Mouse (Mus musculus): ENCODE results near the gene Vps13a. TPM values are rescaled to one million over a fixed set of nuclear protein-coding genes. Genes with fewer than 3 reads are reported as not detected.
"Not testable (repeated sequence)": the region's sequence is repeated elsewhere in the genome, so short reads cannot be mapped to it uniquely, and the experiment has no call there.

Gene Vps13a
- polyA plus RNA-seq, 1 experiment from 2014 or later, result 40.1 TPM

DNA sequence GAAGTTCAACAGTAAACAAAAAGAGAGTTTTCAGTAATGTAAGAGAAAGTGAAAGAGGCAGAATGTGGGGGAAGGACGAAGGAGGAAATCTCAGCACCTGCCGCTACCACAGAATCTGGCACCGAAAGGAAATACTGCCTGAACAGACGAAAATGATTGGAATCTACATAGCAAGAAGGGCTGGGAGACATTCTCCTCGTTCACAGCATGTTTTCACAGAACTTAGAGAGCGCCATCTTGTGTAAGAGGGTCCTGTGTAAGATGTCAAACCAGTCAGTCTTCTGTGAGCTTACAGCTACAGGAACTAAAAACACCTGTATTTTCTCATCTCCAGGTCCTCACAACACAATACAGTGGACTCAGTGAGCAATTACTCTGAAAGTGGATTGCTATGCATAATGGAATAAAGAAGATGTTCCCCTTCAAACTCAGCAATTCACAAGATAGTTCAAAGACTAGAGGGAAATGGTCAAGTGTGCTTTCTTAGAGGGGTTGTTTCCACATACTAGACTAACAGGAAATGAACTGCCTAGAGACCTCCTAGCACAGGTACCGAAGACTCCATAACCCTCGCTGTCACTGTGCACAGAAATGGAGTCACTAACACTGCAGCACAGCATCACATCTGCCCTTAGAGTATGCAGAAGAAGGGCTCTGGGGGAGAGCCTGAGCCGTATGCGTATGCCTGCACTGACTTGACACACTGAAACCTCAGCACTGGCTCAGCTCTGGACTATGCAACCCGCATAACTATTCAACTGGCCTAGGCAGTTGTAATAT, 7.3 kb downstream of the Vps13a start:
- TF ChIP-seq CTCF (IDR thresholded peaks at IDR 0.05), result peak; percentile 48
- in situ Hi-C loops (cut with MboI; ENCODE audit: low pct_unique_long_range_greater_than_20kb), result no loop called here
- CTCF ChIA-PET, result interaction anchor here (1.0 to 1.6 kb wide), 3 partner anchors 9 to 17 kb away, joined by 3 to 4 read pairs (median 3); no protein-coding TSS in a partner anchor
- POLR2A ChIA-PET, result interaction anchor here (1.2 kb wide), 1 partner anchor 27 kb away, joined by 3 read pairs; no protein-coding TSS in a partner anchor
- no peaks in the 10 kb centered on the region for H3K27me3 ChIP-seq
- ATAC-seq (no peak), DNase-seq (ENCODE audit: low read depth, low spot score) (no peak)

- no peaks in the 10 kb centered on the region for H3K27me3 ChIP-seq
- no peak for TF ChIP-seq CTCF (IDR thresholded peaks at IDR 0.05)
- ChIA-PET POLR2A (no interaction called here), CTCF (interaction anchor here (1.0 kb wide), 1 partner anchor 16 kb away, joined by 3 read pairs; no protein-coding TSS in a partner anchor)
- no peak for DNase-seq (ENCODE audit: low read depth, low spot score)
- ATAC-seq, result peak; percentile 62
- in situ Hi-C loops (cut with MboI; ENCODE audit: low pct_unique_long_range_greater_than_20kb), result no loop called here
Observed at GRCm38 (mm10) chr19:16767407-16767806, 13.3 kb downstream of the Vps13a start.

GRCm38 (mm10) chr19:16757439-16757838, 23.3 kb downstream of the Vps13a start:
- ChIA-PET CTCF (interaction anchor here (1.1 to 1.6 kb wide), 3 partner anchors 9 to 22 kb away, joined by 3 read pairs; no protein-coding TSS in a partner anchor), POLR2A (interaction anchor here (0.6 kb wide), 1 partner anchor 254 kb away, joined by 3 read pairs; no protein-coding TSS in a partner anchor)
- ATAC-seq; H3K27me3 ChIP-seq; in situ Hi-C loops (cut with MboI; ENCODE audit: low pct_unique_long_range_greater_than_20kb); DNase-seq (ENCODE audit: low read depth, low spot score): not testable (repeated sequence)

DNA sequence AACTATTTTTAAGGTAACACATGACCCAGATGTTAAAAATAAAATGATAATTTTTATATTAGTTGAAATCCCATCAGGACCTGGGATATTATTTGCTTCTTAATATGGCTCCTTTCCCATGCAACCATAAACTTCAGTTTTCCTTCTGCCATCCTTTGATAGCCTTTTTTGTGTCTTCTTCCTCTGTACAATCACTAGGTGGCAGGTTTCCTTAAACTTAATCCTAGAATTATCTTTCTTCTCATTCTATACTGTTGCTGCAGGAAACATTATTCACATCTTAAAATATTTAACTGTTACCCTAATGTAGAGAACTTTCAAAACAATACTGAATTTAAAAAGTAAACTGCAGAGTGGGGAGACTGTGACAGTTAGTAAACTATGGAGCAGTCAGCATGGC, 24.9 kb downstream of the Vps13a start:
- no peaks in the 10 kb centered on the region for H3K27me3 ChIP-seq
- ATAC-seq (no peak), DNase-seq (ENCODE audit: low read depth, low spot score) (no peak)
- TF ChIP-seq CTCF (IDR thresholded peaks at IDR 0.05), result peak; percentile 28
- ChIA-PET CTCF (interaction anchor here (0.8 to 1.6 kb wide), 4 partner anchors 10 to 26 kb away, joined by 3 to 4 read pairs (median 4); no protein-coding TSS in a partner anchor), POLR2A (no interaction called here)
- in situ Hi-C loops (cut with MboI; ENCODE audit: low pct_unique_long_range_greater_than_20kb), result no loop called here

DNA sequence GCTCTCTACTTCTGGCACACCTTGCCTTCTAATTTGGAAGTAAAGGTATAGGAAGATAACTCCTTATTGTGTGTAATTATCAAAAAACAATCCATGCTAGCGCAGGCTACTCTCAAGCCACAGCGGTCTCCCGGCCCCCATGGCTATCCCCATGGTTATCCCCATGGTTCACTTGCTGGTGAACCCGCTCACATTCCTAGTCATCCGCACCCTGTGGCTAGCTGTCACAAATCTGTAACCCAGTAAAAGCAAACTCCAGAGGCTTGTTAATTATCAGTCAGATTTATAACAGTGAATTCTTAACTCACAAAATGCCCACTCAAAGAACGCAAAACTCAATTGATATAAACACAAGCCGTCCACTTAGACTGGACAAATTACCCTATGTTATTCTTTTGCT, 25.5 kb downstream of the Vps13a start:
- ATAC-seq (no peak), DNase-seq (ENCODE audit: low read depth, low spot score) (no peak)
- ChIA-PET POLR2A (no interaction called here), CTCF (interaction anchor here (0.8 to 1.2 kb wide), 3 partner anchors 10 to 26 kb away, joined by 3 to 4 read pairs (median 4); no protein-coding TSS in a partner anchor)
- no peak for TF ChIP-seq CTCF (IDR thresholded peaks at IDR 0.05)
- in situ Hi-C loops (cut with MboI; ENCODE audit: low pct_unique_long_range_greater_than_20kb), result no loop called here
- no peaks in the 10 kb centered on the region for H3K27me3 ChIP-seq

DNA sequence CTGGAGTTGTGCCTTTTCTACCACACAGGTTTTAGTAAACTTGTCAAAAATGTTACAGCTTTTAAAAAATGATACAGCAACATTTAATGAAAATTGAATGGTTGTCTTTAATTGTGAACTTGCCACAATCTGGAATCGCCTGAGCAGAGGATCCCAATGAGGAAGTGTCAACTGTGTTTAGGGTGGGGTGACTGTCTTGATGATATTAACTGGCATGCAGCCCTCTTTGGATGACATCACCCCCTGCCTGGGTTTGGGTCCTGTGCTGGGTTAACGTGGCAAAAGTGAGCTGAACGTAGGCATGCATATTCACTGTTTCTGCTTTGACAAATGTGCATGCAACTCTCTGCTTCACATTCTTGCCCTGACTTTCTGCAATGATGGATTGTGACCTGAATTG, 27.6 kb downstream of the Vps13a start:
- TF ChIP-seq CTCF (IDR thresholded peaks at IDR 0.05), result no peak
- ATAC-seq (no peak), DNase-seq (ENCODE audit: low read depth, low spot score) (no peak)
- in situ Hi-C loops (cut with MboI; ENCODE audit: low pct_unique_long_range_greater_than_20kb), result no loop called here
- H3K27me3 ChIP-seq, result no peaks in the 10 kb centered on the region
- ChIA-PET CTCF (interaction anchor here (0.7 to 1.6 kb wide), 3 partner anchors 12 to 28 kb away, joined by 3 to 4 read pairs (median 3); partner anchors contain the start of gene Vps13a), POLR2A (interaction anchor here (0.8 kb wide), 1 partner anchor 18 kb away, joined by 3 read pairs; no protein-coding TSS in a partner anchor)

DNA sequence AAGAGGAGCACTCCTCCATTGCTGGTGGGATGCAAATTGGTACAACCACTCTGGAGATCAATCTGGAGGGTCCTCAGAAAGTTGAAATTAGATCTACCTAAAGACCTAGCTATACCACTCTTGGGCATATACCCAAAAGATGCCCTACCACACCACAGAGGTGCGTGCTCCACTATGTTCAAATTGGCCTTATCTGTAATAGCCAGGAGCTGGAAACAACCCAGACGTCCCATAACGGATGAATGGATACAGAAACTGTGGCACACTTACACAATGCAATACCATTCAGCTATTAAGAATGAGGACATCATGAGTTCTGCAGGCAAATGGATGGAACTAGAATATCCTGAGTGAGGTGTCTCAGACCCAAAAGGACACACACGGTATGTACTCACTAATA, 43.9 kb downstream of the Vps13a start:
- DNase-seq (ENCODE audit: low read depth, low spot score), result no peak
- TF ChIP-seq CTCF (IDR thresholded peaks at IDR 0.05), result no peak
- in situ Hi-C loops (cut with MboI; ENCODE audit: low pct_unique_long_range_greater_than_20kb), result no loop called here
- H3K27me3 ChIP-seq, result no peaks in the 10 kb centered on the region
- ChIA-PET POLR2A (no interaction called here), CTCF (interaction anchor here (1.0 kb wide), 1 partner anchor 9 kb away, joined by 4 read pairs; no protein-coding TSS in a partner anchor)
- no peak for ATAC-seq

DNA sequence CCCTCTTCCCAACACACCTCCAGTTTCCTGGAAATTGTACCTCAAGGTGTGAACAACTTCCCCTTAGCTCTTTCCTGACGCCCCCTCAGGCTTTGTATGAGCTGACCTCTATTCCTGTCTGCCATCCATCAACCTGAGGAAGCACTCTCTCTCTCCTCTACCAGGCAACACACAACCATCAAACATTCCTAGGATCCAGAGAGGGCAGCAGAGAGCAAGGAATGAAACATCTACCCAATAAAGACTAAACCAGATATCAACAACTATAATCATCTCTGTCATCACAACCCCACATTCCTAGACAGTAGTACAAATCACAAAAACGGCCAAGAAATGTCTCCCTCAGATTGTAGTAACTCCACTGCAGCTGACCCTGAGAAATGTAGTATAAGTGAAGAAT, 52.0 kb downstream of the Vps13a start:
- in situ Hi-C loops (cut with MboI; ENCODE audit: low pct_unique_long_range_greater_than_20kb), result no loop called here
- ChIA-PET CTCF (interaction anchor here (0.9 to 2.4 kb wide), 3 partner anchors 8 to 14 kb away, joined by 4 to 9 read pairs (median 5); no protein-coding TSS in a partner anchor), POLR2A (no interaction called here)
- DNase-seq (ENCODE audit: low read depth, low spot score), result no peak
- ATAC-seq, result no peak
- no peaks in the 10 kb centered on the region for H3K27me3 ChIP-seq
- peak; percentile 58 for TF ChIP-seq CTCF (IDR thresholded peaks at IDR 0.05)

GRCm38 (mm10) chr19:16715249-16715648, 65.5 kb downstream of the Vps13a start:
- in situ Hi-C loops (cut with MboI; ENCODE audit: low pct_unique_long_range_greater_than_20kb), result no loop called here
- ChIA-PET POLR2A (no interaction called here), CTCF (interaction anchor here (1.1 to 1.2 kb wide), 3 partner anchors 8 to 23 kb away, joined by 3 to 4 read pairs (median 3); no protein-coding TSS in a partner anchor)
- DNase-seq (ENCODE audit: low read depth, low spot score), result no peak
- no peaks in the 10 kb centered on the region for H3K27me3 ChIP-seq
- no peak for TF ChIP-seq CTCF (IDR thresholded peaks at IDR 0.05)
- ATAC-seq, result no peak

DNA sequence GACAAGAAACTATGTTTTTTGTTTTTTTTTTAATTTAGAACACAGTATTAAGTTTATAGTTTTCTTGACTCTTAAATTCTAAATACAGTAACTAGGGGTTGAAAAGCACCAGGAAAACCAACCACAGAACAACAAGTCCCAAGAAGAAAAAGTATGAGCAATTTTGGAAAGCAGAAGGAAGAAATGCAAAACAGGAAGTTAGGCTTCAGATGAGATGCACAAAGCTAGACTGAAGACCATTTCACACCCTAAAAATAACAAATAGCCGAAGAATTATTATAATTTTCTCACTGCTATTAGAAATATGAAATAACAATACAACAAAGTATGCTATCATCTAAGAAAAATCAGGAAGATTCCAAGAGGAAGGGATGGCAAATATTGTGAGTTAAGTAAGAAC, 78.9 kb downstream of the Vps13a start:
- no peaks in the 10 kb centered on the region for H3K27me3 ChIP-seq
- POLR2A ChIA-PET, result no interaction called here
- in situ Hi-C loops (cut with MboI; ENCODE audit: low pct_unique_long_range_greater_than_20kb), result no loop called here
- CTCF ChIA-PET, result interaction anchor here (0.7 to 1.2 kb wide), 3 partner anchors 12 to 19 kb away, joined by 3 read pairs; no protein-coding TSS in a partner anchor
- no peak for ATAC-seq
- DNase-seq (ENCODE audit: low read depth, low spot score), result no peak
- no peak for TF ChIP-seq CTCF (IDR thresholded peaks at IDR 0.05)

DNA sequence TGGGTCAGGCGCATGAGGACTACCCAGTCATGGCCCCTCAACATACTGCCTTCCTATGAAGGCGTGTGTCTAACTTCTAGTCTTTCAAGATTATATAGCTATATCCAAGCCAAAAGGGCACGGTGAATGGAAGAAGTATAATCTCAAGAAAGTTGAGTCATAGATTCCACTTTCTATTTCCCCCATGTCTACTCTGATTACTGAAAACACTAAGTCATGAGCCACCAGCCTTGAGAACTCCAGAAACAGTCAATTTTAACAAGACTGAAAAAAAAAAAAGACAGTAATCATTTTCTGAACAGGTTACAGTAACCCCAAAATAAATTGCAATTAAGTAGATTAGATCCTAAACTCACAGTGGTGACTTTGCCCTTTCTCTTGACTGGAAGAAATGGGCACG, 95.8 kb downstream of the Vps13a start:
- TF ChIP-seq CTCF (IDR thresholded peaks at IDR 0.05), result no peak

More for the DNA sequence above, 95.8 kb downstream of the Vps13a start:
- DNase-seq (ENCODE audit: low read depth, low spot score) (no peak), ATAC-seq (no peak)
- no peaks in the 10 kb centered on the region for H3K27me3 ChIP-seq
- CTCF ChIA-PET, result no interaction called here
- in situ Hi-C loops (cut with MboI; ENCODE audit: low pct_unique_long_range_greater_than_20kb), result no loop called here
- POLR2A ChIA-PET, result no interaction called here
